Mouse (Mus musculus): Measurements from ENCODE around the gene Dcaf5.

- TF ChIP-seq CTCF (IDR thresholded peaks at IDR 0.05; ENCODE audit: control insufficient read depth, insufficient read depth, insufficient replicate concordance, low read depth, low read length) = peak; percentile 12; the same call in 1 of the 2 replicates
- TF ChIP-seq POLR2A (IDR thresholded peaks at IDR 0.05; ENCODE audit: control insufficient read depth, low read depth, low read length) = no peak
Observed at GRCm38 (mm10) chr12:80407824-80408223, 28.6 kb downstream of the Dcaf5 start.
